Mouse (Mus musculus): ENCODE measurements around the gene Nf1. TPM values are rescaled to one million over a fixed set of nuclear protein-coding genes. Genes with fewer than 3 reads are reported as not detected.

Gene Nf1
- polyA plus RNA-seq, 1 experiment from 2014 or later = 8.9 TPM

DNA sequence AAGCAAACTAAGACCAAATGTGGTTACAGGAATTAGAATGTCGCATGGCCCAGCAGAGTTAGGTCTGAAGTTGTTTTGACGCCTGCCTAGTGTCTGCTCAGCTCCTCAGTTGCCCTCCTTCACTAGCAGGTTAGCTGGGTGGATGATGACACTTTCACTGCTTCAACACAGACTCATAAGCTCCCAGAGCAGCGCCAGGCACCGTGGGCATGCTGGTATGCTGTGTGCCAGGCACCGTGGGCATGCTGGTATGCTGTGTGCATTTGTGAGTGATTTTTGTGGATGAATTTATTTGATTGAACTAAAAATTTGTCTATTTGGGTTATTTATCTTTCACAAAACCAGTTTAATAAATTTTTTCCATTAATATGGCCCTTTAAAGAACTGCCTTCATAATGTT is 83.0 kb downstream of the Nf1 start:
- no peak for ATAC-seq (ENCODE audit: low FRiP score)
- no peaks in the 10 kb centered on the region for H3K9me3 ChIP-seq (replicated peaks)
- H3K36me3 ChIP-seq = peaks cover 10% of the 10 kb centered on the region; the same call in 1 of the 2 replicates
- H3K4me3 ChIP-seq = no peak overlapping the region
- H3K27ac ChIP-seq = no peak overlapping the region
- H3K9ac ChIP-seq = no peak overlapping the region
- 97% methylated on average over 5 of the region's 5 CpGs for WGBS
- no peak overlapping the region for H3K4me2 ChIP-seq (replicated peaks)
- no peaks in the 10 kb centered on the region for H3K4me1 ChIP-seq
- H3K27me3 ChIP-seq = no peaks in the 10 kb centered on the region

DNA sequence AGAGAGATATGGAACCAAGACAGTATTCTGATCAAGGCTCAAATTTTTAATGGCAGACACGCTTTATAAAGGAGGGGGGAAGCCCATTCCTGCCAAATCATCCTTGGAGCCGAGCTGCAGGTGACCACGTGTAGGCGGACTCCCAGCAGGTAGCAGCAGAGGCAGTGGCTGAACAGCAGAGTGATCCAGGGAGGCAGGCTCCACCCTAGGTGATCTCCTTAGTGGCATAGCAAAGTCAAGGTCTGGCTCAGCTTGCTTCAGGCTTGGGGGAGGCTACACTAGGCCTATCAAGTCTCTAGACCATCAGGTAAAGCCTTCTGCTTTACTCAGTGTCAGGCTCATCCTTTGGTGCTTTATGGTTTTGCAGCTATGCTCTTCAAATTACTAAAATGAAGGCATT is 87.1 kb downstream of the Nf1 start:
- H3K4me1 ChIP-seq = peaks cover 5% of the 10 kb centered on the region; the same call in 1 of the 2 replicates
- H3K9me3 ChIP-seq (replicated peaks) = no peaks in the 10 kb centered on the region
- peaks cover 10% of the 10 kb centered on the region; the same call in 1 of the 2 replicates for H3K36me3 ChIP-seq
- no peak overlapping the region for H3K9ac ChIP-seq
- ATAC-seq (ENCODE audit: low FRiP score) = no peak
- H3K4me3 ChIP-seq = no peak overlapping the region
- H3K27me3 ChIP-seq = no peaks in the 10 kb centered on the region
- no peak overlapping the region for H3K4me2 ChIP-seq (replicated peaks)
- no peak overlapping the region for H3K27ac ChIP-seq
- WGBS = 59% methylated on average over 4 of the region's 4 CpGs

DNA sequence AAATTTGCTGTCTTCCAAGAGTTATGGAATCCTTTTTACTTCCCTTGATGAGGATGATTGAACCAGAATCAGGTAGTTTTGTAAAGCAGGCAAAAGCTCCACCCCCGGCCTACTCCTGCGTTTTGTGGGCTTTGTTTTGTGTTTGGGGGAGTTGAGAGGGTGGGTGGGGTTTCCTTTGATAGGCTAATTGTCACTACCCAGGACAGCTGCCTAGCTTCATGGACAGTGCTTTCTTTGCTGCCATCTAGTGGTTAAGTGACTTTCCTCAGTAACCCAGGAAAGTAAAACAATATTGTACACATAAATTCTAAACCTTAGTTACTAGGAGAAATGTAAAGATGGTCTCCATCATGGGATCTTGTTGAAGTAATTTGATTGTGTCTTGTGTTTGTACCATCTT is 88.1 kb downstream of the Nf1 start:
- H3K27ac ChIP-seq = no peak overlapping the region
- no peak overlapping the region for H3K4me2 ChIP-seq (replicated peaks)
- peaks cover 6% of the 10 kb centered on the region; the same call in 1 of the 2 replicates for H3K36me3 ChIP-seq
- H3K4me1 ChIP-seq = peaks cover 5% of the 10 kb centered on the region; the same call in 1 of the 2 replicates
- H3K9me3 ChIP-seq (replicated peaks) = no peaks in the 10 kb centered on the region
- no peak overlapping the region for H3K9ac ChIP-seq
- no peak for ATAC-seq (ENCODE audit: low FRiP score)
- H3K4me3 ChIP-seq = no peak overlapping the region
- 0% methylated on average over 2 of the region's 2 CpGs for WGBS
- H3K27me3 ChIP-seq = no peaks in the 10 kb centered on the region

DNA sequence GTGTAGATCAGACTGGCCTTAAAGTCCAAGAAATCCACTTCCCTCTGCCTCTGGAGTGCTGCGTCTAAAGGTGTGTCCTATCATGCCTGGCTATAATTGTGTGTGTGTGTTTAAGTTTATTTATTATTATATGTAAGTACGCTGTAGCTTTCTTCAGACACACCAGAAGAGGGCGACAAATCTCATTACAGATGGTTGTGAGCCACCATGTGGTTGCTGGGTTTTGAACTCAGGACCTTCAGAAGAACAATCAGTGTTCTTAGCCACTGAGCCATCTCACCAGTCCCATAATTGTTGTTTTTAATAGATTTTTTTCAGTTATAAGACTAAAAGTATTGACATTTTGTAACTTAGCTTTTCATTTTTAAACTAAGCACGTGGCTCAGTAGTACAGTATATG is 95.8 kb downstream of the Nf1 start:
- H3K4me2 ChIP-seq (replicated peaks) = no peak overlapping the region
- ATAC-seq (ENCODE audit: low FRiP score) = no peak
- 92% methylated on average over 4 of the region's 4 CpGs for WGBS

DNA sequence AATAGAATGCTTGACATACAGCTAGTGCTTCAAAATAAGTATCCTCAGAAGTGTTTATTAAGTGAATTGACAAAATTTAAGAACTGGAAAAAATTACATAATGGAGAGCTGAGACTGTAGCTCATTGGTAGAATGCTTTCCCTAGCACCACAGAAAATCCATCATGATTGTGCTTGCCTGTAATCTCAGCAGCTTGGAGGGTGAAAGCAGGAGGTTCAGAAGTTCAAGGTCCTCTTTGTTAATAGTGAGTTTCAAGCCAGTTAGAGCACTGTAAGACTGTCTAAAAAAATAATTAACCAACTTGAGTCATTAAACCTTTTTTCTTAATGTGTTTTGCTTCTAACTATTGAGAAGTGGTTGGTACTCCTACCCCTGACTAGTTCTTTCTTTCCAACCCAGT is 108.9 kb downstream of the Nf1 start:
- Histone ChIP-seq H3K36me3 (peaks cover 44% of the 10 kb centered on the region), H3K27me3 (no peaks in the 10 kb centered on the region), H3K4me2 (replicated peaks) (no peak overlapping the region), H3K4me1 (no peaks in the 10 kb centered on the region), H3K4me3 (no peak overlapping the region), H3K27ac (no peak overlapping the region), H3K9ac (no peak overlapping the region), H3K9me3 (replicated peaks) (no peaks in the 10 kb centered on the region)
- ATAC-seq (ENCODE audit: low FRiP score) = no peak

More for the DNA sequence above, 95.8 kb downstream of the Nf1 start:
- Histone ChIP-seq H3K9ac (no peak overlapping the region), H3K4me1 (no peaks in the 10 kb centered on the region), H3K27ac (no peak overlapping the region), H3K36me3 (peaks cover 25% of the 10 kb centered on the region), H3K4me3 (no peak overlapping the region), H3K27me3 (no peaks in the 10 kb centered on the region), H3K9me3 (replicated peaks) (no peaks in the 10 kb centered on the region)

DNA sequence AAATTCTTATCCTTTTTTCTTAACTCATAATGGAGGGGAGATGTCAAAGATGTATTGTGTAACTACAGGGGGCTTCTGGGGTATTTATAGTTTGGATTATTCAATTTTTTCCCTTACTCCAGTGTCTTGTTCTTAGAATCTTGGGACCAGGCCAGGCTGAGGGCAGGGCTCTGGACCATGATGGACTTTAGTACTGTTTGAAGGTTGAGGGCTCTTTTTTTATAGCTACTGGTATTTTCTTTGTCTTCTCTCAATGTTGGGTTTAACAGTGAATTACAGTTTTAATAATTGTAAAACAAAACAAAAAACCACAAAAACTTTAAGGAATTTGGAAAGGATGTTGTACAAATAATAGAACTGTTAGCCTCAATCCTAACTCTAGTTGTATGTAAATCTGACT is 113.5 kb downstream of the Nf1 start:
- Histone ChIP-seq H3K9me3 (replicated peaks) (no peaks in the 10 kb centered on the region), H3K9ac (no peak overlapping the region), H3K27me3 (no peaks in the 10 kb centered on the region), H3K4me1 (no peaks in the 10 kb centered on the region), H3K36me3 (peaks cover 53% of the 10 kb centered on the region), H3K4me2 (replicated peaks) (no peak overlapping the region), H3K4me3 (no peak overlapping the region), H3K27ac (no peak overlapping the region)
- ATAC-seq (ENCODE audit: low FRiP score) = no peak

DNA sequence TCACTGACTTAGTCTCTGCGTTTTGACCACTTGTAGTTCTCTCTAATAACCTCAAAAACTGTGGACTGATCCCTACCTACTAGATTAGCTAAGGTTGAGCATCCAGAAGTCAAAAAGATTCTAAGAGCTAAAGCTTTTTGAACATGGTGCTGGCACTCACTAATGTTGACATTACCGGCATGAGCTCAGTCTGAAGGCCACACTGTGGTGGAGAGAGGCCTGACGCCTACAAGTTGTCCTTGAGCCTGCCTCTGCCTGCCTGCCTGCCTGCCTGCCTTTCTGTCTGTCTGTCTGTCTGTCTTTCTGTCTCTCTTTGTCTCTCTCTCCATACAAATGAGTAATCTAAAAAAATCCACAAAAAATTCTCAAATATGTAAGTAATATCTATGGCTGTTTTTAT is 118.4 kb downstream of the Nf1 start:
- WGBS = 90% methylated on average over 3 of the region's 3 CpGs
- no peak overlapping the region for H3K9ac ChIP-seq
- peaks cover 51% of the 10 kb centered on the region for H3K36me3 ChIP-seq
- H3K27ac ChIP-seq = no peak overlapping the region
- no peak overlapping the region for H3K4me2 ChIP-seq (replicated peaks)
- ATAC-seq (ENCODE audit: low FRiP score) = no peak
- no peaks in the 10 kb centered on the region for H3K4me1 ChIP-seq
- H3K27me3 ChIP-seq = no peaks in the 10 kb centered on the region
- H3K9me3 ChIP-seq (replicated peaks) = no peaks in the 10 kb centered on the region
- H3K4me3 ChIP-seq = no peak overlapping the region

DNA sequence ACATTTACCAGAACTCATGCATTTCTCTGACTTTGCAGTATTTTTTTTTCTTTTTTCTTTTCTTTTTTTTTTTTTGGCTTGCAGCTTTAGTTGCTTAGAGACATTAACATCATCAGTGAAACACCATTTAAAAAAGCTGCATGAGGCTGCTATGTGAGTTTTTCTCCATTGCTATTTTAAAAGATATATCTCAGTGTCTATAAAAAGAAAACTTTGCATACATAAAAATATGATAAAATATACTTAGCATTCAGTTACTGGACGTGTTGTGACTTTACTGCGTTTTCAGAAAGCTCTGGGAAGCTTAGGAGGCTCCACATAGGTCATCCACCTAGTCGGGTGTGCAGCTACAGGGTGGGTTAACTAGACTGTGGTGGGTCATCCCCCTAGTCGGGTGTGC is 120.4 kb downstream of the Nf1 start:
- Histone ChIP-seq H3K4me3 (no peak overlapping the region), H3K4me2 (replicated peaks) (no peak overlapping the region), H3K9me3 (replicated peaks) (no peaks in the 10 kb centered on the region), H3K9ac (no peak overlapping the region), H3K36me3 (peaks cover 43% of the 10 kb centered on the region), H3K27me3 (no peaks in the 10 kb centered on the region), H3K27ac (no peak overlapping the region), H3K4me1 (no peaks in the 10 kb centered on the region)
- no peak for ATAC-seq (ENCODE audit: low FRiP score)
- 91% methylated on average over 4 of the region's 4 CpGs for whole genome bisulfite sequencing

DNA sequence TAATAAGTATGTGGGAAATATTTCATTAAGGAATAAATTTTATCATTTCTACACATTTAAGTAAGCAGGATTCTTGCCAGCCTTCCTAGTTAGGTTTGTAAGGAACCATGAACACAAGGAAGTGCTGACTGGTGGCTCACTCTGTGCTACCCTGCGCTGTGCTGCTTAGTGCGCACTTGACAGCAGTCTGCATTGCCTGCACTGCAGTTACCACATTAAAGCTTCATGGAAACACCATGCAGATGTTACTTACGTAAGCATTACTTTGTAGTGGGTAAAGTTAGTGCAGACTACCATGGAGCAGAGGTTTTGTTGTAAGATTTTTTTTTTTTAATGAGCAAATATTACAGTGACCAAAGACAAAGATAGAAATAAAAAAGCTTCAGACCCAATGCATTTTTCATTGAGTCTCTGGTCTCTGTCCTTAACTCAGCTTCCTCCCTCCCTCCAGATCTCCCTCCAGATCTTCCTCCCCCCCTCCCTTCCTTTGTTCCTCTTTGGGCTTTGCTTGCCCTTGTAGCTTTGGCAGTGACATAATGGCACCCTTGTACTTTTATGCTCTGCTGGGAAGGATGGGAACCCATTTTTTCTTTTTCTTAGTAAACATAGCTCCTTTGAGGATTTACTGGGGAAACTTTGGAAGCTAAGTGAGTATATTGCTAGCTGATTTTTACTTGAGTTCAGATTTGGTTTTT is 121.4 kb downstream of the Nf1 start:
- H3K36me3 ChIP-seq = peaks cover 38% of the 10 kb centered on the region
- no peaks in the 10 kb centered on the region for H3K4me1 ChIP-seq
- no peaks in the 10 kb centered on the region for H3K27me3 ChIP-seq
- no peak overlapping the region for H3K9ac ChIP-seq
- H3K4me3 ChIP-seq = no peak overlapping the region
- ATAC-seq (ENCODE audit: low FRiP score) = no peak
- H3K4me2 ChIP-seq (replicated peaks) = no peak overlapping the region
- H3K27ac ChIP-seq = no peak overlapping the region
- H3K9me3 ChIP-seq (replicated peaks) = no peaks in the 10 kb centered on the region
- WGBS = 90% methylated on average over 3 of the region's 3 CpGs

DNA sequence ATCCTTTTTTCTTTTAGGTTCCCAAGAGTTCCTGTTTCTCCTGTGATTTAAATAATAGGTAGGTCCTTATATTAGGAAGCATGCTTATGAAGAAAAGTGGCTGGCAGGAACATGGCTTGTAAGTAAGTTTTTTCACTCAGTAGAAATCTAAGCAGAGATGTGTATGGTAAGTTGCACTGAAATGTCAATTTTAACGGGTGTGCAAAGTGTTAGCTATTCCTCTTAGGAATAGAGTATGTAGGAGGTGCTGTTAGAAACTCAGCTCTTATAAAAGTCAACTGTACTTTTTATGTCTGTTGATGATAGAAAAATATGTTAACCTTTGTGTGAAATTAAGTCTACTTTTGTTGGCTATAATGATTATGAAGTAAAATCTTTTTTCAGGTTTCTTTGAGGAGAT is 128.6 kb downstream of the Nf1 start:
- H3K9ac ChIP-seq = no peak overlapping the region
- H3K9me3 ChIP-seq (replicated peaks) = no peaks in the 10 kb centered on the region
- no peak overlapping the region for H3K4me3 ChIP-seq
- H3K4me1 ChIP-seq = no peaks in the 10 kb centered on the region
- ATAC-seq (ENCODE audit: low FRiP score) = no peak
- no peaks in the 10 kb centered on the region for H3K27me3 ChIP-seq
- H3K36me3 ChIP-seq = peaks cover 34% of the 10 kb centered on the region
- 82% methylated on average over 1 of the region's 1 CpGs for WGBS
- H3K4me2 ChIP-seq (replicated peaks) = no peak overlapping the region
- no peak overlapping the region for H3K27ac ChIP-seq

DNA sequence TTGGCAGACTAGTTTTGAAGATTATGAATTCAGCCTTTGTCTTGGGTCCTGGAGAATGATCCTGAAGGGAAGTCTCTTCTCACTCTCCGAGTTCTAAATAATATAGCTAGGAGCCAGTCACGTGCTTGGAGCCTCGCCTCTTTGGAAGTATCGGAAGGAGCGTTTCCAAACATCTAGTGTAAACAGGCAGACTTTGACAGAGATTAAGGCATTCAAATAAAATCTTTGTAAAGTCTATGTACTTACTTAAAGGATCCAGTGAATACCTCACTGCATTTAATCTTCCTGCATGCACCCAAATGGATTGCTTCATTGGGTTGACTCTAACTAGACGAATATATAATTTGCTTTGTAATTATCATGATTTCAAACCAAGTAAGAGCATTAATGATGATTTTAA is 143.9 kb downstream of the Nf1 start:
- no peak for ATAC-seq (ENCODE audit: low FRiP score)
- Histone ChIP-seq H3K9ac (no peak overlapping the region), H3K4me3 (no peak overlapping the region), H3K36me3 (peaks cover 30% of the 10 kb centered on the region), H3K4me1 (no peaks in the 10 kb centered on the region), H3K4me2 (replicated peaks) (no peak overlapping the region), H3K9me3 (replicated peaks) (no peaks in the 10 kb centered on the region), H3K27me3 (no peaks in the 10 kb centered on the region), H3K27ac (no peak overlapping the region)
- 95% methylated on average over 6 of the region's 6 CpGs for WGBS

DNA sequence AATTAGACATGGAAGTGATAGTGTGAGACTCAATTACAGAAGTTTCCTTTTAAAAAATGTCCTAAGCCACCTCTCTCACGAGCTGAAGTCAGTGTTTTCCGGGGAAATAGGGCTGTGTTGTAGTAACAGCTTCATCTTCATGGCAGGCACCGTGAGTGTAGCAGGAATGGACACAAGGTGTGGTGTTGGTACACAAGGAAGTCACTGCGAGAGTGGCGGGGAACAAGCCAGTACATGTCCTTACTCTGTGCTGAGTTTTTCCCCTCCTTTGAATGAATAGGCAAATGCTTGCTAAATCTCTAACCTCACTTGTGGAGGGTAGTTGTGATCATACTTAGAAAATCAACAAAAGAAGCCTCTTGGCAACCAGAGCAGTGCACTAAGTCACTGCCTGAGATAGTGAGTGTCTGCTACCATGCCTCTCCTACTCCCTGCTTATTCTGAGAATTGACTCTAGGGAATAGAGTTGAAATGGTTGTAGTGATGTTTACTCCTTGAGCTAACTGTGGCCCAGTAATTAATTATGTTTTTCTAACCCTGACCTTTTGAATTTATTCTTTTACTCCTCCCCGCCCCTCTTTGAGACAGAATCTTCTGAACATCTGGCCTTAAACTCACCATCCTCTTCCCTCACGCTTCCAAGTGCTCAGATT is 144.5 kb downstream of the Nf1 start:
- no peak overlapping the region for H3K9ac ChIP-seq
- H3K27ac ChIP-seq = no peak overlapping the region
- peaks cover 30% of the 10 kb centered on the region for H3K36me3 ChIP-seq
- H3K4me2 ChIP-seq (replicated peaks) = no peak overlapping the region
- ATAC-seq (ENCODE audit: low FRiP score) = no peak
- no peak overlapping the region for H3K4me3 ChIP-seq
- no peaks in the 10 kb centered on the region for H3K9me3 ChIP-seq (replicated peaks)
- no peaks in the 10 kb centered on the region for H3K4me1 ChIP-seq
- no peaks in the 10 kb centered on the region for H3K27me3 ChIP-seq
- WGBS = 94% methylated on average over 7 of the region's 7 CpGs

DNA sequence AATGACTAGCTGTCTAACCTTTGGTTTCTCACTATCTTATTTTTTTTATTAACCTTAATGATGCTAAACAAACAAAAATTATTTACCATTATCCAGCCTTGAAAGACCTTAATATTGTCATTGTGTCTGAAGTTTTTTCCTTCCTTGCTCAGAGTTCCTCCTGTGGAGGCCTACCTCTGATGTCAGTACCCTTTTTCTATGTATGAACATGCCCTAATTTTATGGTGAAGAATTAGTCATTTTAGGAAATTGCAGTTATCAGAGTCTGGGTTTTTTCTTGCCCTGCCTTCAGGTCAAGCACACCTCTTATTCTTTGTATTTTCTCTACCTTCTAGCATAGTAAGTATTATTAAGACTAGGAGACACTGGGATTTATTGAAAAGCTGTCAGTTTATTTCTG is 145.2 kb downstream of the Nf1 start:
- Histone ChIP-seq H3K9ac (no peak overlapping the region), H3K36me3 (peaks cover 30% of the 10 kb centered on the region), H3K4me1 (no peaks in the 10 kb centered on the region), H3K27me3 (no peaks in the 10 kb centered on the region), H3K9me3 (replicated peaks) (no peaks in the 10 kb centered on the region), H3K4me2 (replicated peaks) (no peak overlapping the region), H3K27ac (no peak overlapping the region), H3K4me3 (no peak overlapping the region)
- ATAC-seq (ENCODE audit: low FRiP score) = no peak
